Mouse (Mus musculus): ENCODE results near the gene Znrd1. TPM values are rescaled to one million over a fixed set of nuclear protein-coding genes. Genes with fewer than 3 reads are reported as not detected.

Znrd1 gene
- polyA plus RNA-seq, 1 experiment from 2014 or later = 97.6 TPM

GRCm38 (mm10) chr17:36950981-36951947, 7.1 kb downstream of the Znrd1 start, which contains the start of gene Ppp1r11:
Gene Ppp1r11 (minus strand): TSS chr17:36951741.
- peaks cover 21% of the 10 kb centered on the region; the same call in 1 of the 2 replicates for H3K36me3 ChIP-seq (ENCODE audit: control insufficient read depth, insufficient read depth, low read length)
- H3K4me2 ChIP-seq (replicated peaks; ENCODE audit: low read depth, low read length) = peak within 1 kb of the TSS; percentile 54
- peak within 1 kb of the TSS; percentile 61 for H3K4me3 ChIP-seq (ENCODE audit: low read length)
- H3K4me1 ChIP-seq (ENCODE audit: control insufficient read depth, insufficient read depth, low read length) = peaks cover 9% of the 10 kb centered on the region; the same call in 1 of the 2 replicates
- H3K27ac ChIP-seq (ENCODE audit: low read depth, low read length) = 0 out of 2 replicates have a peak within 1 kb of the TSS, but pooled peaks have one; percentile 8
- H3K27me3 ChIP-seq (ENCODE audit: control insufficient read depth, insufficient read depth, low read length) = peaks cover 3% of the 10 kb centered on the region; the same call in 1 of the 2 replicates
- peak; percentile 97 for ATAC-seq (ENCODE audit: low FRiP score, low TSS enrichment)
- peak within 1 kb of the TSS; percentile 64 for H3K9ac ChIP-seq (ENCODE audit: low read depth, low read length)
- WGBS = 2% methylated on average over 36 of the region's 36 CpGs
- no peaks in the 10 kb centered on the region for H3K9me3 ChIP-seq (ENCODE audit: control insufficient read depth, low read length)

- Histone ChIP-seq H3K36me3 (ENCODE audit: control insufficient read depth, insufficient read depth, low read length) (peaks cover 8% of the 10 kb centered on the region; the same call in 1 of the 2 replicates), H3K27me3 (ENCODE audit: control insufficient read depth, insufficient read depth, low read length) (peaks cover 23% of the 10 kb centered on the region), H3K4me2 (replicated peaks; ENCODE audit: low read depth, low read length) (no peak overlapping the region), H3K27ac (ENCODE audit: low read depth, low read length) (no peak overlapping the region), H3K9ac (ENCODE audit: low read depth, low read length) (no peak overlapping the region), H3K4me1 (ENCODE audit: control insufficient read depth, insufficient read depth, low read length) (peaks cover 9% of the 10 kb centered on the region; the same call in 1 of the 2 replicates), H3K4me3 (ENCODE audit: low read length) (no peak overlapping the region), H3K9me3 (ENCODE audit: control insufficient read depth, low read length) (no peaks in the 10 kb centered on the region)
- no peak for ATAC-seq (ENCODE audit: low FRiP score, low TSS enrichment)
- WGBS = 93% methylated on average over 8 of the region's 8 CpGs
Measured at GRCm38 (mm10) chr17:36949265-36949664, 9.1 kb downstream of the Znrd1 start.

GRCm38 (mm10) chr17:36948286-36948685, 10.1 kb downstream of the Znrd1 start:
- H3K4me3 ChIP-seq (ENCODE audit: low read length) = no peak overlapping the region
- H3K9me3 ChIP-seq (ENCODE audit: control insufficient read depth, low read length) = no peaks in the 10 kb centered on the region
- ATAC-seq (ENCODE audit: low FRiP score, low TSS enrichment) = no peak
- no peak overlapping the region for H3K4me2 ChIP-seq (replicated peaks; ENCODE audit: low read depth, low read length)
- no peak overlapping the region for H3K27ac ChIP-seq (ENCODE audit: low read depth, low read length)
- H3K36me3 ChIP-seq (ENCODE audit: control insufficient read depth, insufficient read depth, low read length) = peaks cover 8% of the 10 kb centered on the region; the same call in 1 of the 2 replicates
- WGBS = 92% methylated on average over 1 of the region's 1 CpGs
- peaks cover 30% of the 10 kb centered on the region for H3K27me3 ChIP-seq (ENCODE audit: control insufficient read depth, insufficient read depth, low read length)
- H3K4me1 ChIP-seq (ENCODE audit: control insufficient read depth, insufficient read depth, low read length) = peaks cover 9% of the 10 kb centered on the region; the same call in 1 of the 2 replicates
- no peak overlapping the region for H3K9ac ChIP-seq (ENCODE audit: low read depth, low read length)

GRCm38 (mm10) chr17:36947051-36947819, 11.1 kb downstream of the Znrd1 start:
- WGBS = 2% methylated on average over 55 of the region's 62 CpGs
- peak overlapping the region; percentile 62 for H3K9ac ChIP-seq (ENCODE audit: low read depth, low read length)
- no peaks in the 10 kb centered on the region for H3K9me3 ChIP-seq (ENCODE audit: control insufficient read depth, low read length)
- peak overlapping the region; percentile 96 for H3K4me2 ChIP-seq (replicated peaks; ENCODE audit: low read depth, low read length)
- peak; percentile 41 for ATAC-seq (ENCODE audit: low FRiP score, low TSS enrichment)
- H3K4me3 ChIP-seq (ENCODE audit: low read length) = peak overlapping the region; percentile 47
- peaks cover 40% of the 10 kb centered on the region for H3K27me3 ChIP-seq (ENCODE audit: control insufficient read depth, insufficient read depth, low read length)
- peaks cover 8% of the 10 kb centered on the region; the same call in 1 of the 2 replicates for H3K36me3 ChIP-seq (ENCODE audit: control insufficient read depth, insufficient read depth, low read length)
- peaks cover 11% of the 10 kb centered on the region for H3K4me1 ChIP-seq (ENCODE audit: control insufficient read depth, insufficient read depth, low read length)
- no peak overlapping the region for H3K27ac ChIP-seq (ENCODE audit: low read depth, low read length)

GRCm38 (mm10) chr17:36944121-36944775, 14.1 kb downstream of the Znrd1 start:
- peaks cover 5% of the 10 kb centered on the region for H3K4me1 ChIP-seq (ENCODE audit: control insufficient read depth, insufficient read depth, low read length)
- no peak for ATAC-seq (ENCODE audit: low FRiP score, low TSS enrichment)
- no peaks in the 10 kb centered on the region for H3K9me3 ChIP-seq (ENCODE audit: control insufficient read depth, low read length)
- peaks cover 55% of the 10 kb centered on the region for H3K27me3 ChIP-seq (ENCODE audit: control insufficient read depth, insufficient read depth, low read length)
- H3K4me2 ChIP-seq (replicated peaks; ENCODE audit: low read depth, low read length) = no peak overlapping the region
- H3K27ac ChIP-seq (ENCODE audit: low read depth, low read length) = no peak overlapping the region
- no peak overlapping the region for H3K4me3 ChIP-seq (ENCODE audit: low read length)
- peaks cover 5% of the 10 kb centered on the region; the same call in 1 of the 2 replicates for H3K36me3 ChIP-seq (ENCODE audit: control insufficient read depth, insufficient read depth, low read length)
- no peak overlapping the region for H3K9ac ChIP-seq (ENCODE audit: low read depth, low read length)
- WGBS = 9% methylated on average over 9 of the region's 9 CpGs

- H3K9ac ChIP-seq (ENCODE audit: low read depth, low read length) = no peak overlapping the region
- no peak for ATAC-seq (ENCODE audit: low FRiP score, low TSS enrichment)
- H3K4me3 ChIP-seq (ENCODE audit: low read length) = no peak overlapping the region
- no peaks in the 10 kb centered on the region for H3K9me3 ChIP-seq (ENCODE audit: control insufficient read depth, low read length)
- H3K27me3 ChIP-seq (ENCODE audit: control insufficient read depth, insufficient read depth, low read length) = peaks cover 55% of the 10 kb centered on the region
- 11% methylated on average over 5 of the region's 5 CpGs for WGBS
- peaks cover 5% of the 10 kb centered on the region for H3K4me1 ChIP-seq (ENCODE audit: control insufficient read depth, insufficient read depth, low read length)
- no peak overlapping the region for H3K27ac ChIP-seq (ENCODE audit: low read depth, low read length)
- no peak overlapping the region for H3K4me2 ChIP-seq (replicated peaks; ENCODE audit: low read depth, low read length)
- H3K36me3 ChIP-seq (ENCODE audit: control insufficient read depth, insufficient read depth, low read length) = no peaks in the 10 kb centered on the region
Measured at GRCm38 (mm10) chr17:36943691-36944090, 14.7 kb downstream of the Znrd1 start.

- ATAC-seq (ENCODE audit: low FRiP score, low TSS enrichment) = peak; percentile 24; the same call in 1 of the 2 replicates
- H3K9ac ChIP-seq (ENCODE audit: low read depth, low read length) = peak within 1 kb of the TSS; percentile 42; the same call in 1 of the 2 replicates
- peak within 1 kb of the TSS; percentile 58 for H3K4me2 ChIP-seq (replicated peaks; ENCODE audit: low read depth, low read length)
Measured at GRCm38 (mm10) chr17:36942791-36943471, 15.4 kb downstream of the Znrd1 start, which contains the start of gene Rnf39. Gene Rnf39 (plus strand): TSS chr17:36942918.

GRCm38 (mm10) chr17:36942391-36942790, 16.0 kb downstream of the Znrd1 start:
- Histone ChIP-seq H3K4me2 (replicated peaks; ENCODE audit: low read depth, low read length) (peak overlapping the region; percentile 58), H3K36me3 (ENCODE audit: control insufficient read depth, insufficient read depth, low read length) (no peaks in the 10 kb centered on the region), H3K27me3 (ENCODE audit: control insufficient read depth, insufficient read depth, low read length) (peaks cover 55% of the 10 kb centered on the region), H3K27ac (ENCODE audit: low read depth, low read length) (no peak overlapping the region), H3K9me3 (ENCODE audit: control insufficient read depth, low read length) (no peaks in the 10 kb centered on the region), H3K9ac (ENCODE audit: low read depth, low read length) (no peak overlapping the region), H3K4me1 (ENCODE audit: control insufficient read depth, insufficient read depth, low read length) (peaks cover 5% of the 10 kb centered on the region), H3K4me3 (ENCODE audit: low read length) (peak overlapping the region; percentile 37)
- 49% methylated on average over 10 of the region's 10 CpGs for WGBS
- ATAC-seq (ENCODE audit: low FRiP score, low TSS enrichment) = peak; percentile 9; the same call in 1 of the 2 replicates

More at GRCm38 (mm10) chr17:36942791-36943471, 15.4 kb downstream of the Znrd1 start, which contains the start of gene Rnf39:
- Histone ChIP-seq H3K4me1 (ENCODE audit: control insufficient read depth, insufficient read depth, low read length) (peaks cover 5% of the 10 kb centered on the region), H3K36me3 (ENCODE audit: control insufficient read depth, insufficient read depth, low read length) (no peaks in the 10 kb centered on the region), H3K27me3 (ENCODE audit: control insufficient read depth, insufficient read depth, low read length) (peaks cover 55% of the 10 kb centered on the region), H3K4me3 (ENCODE audit: low read length) (peak within 1 kb of the TSS; percentile 37), H3K27ac (ENCODE audit: low read depth, low read length) (no peak within 1 kb of the TSS), H3K9me3 (ENCODE audit: control insufficient read depth, low read length) (no peaks in the 10 kb centered on the region)
- under 1% methylated on average over 48 of the region's 59 CpGs for WGBS
